Mouse (Mus musculus) midbrain, embryonic 14.5 days (tissue): ENCODE measurements around the gene Moap1. TPM values are rescaled to one million over a fixed set of nuclear protein-coding genes. Genes with fewer than 3 reads are reported as not detected.

ENCODE experiments used
- ATAC-seq: fragments of 200-750 bp; cut with Nextera tagmentation; 2 replicates; pipeline ENCODE4 v1.8.0; 2017; ENCODE audit warnings: moderate number of reproducible peaks, moderate library complexity; ENCODE audit not compliant: low FRiP score, low TSS enrichment
- DNase-seq: peaks from one replicate; pipeline ENCODE4 v3.0.0-alpha.2; 2015
- H3K27ac ChIP-seq: fragments of 300-500 bp; sonication (generic); replicated peaks from 2 replicates; pipeline ENCODE4 v1.5.1; 2014; ENCODE audit warnings: mild to moderate bottlenecking, low read depth, low read length, moderate library complexity
- H3K27me3 ChIP-seq: fragments of 300-500 bp; sonication (generic); 2 replicates; pipeline ENCODE4 v1.6.1; 2014; ENCODE audit warnings: low read length, control low read depth, mixed read lengths; ENCODE audit not compliant: control insufficient read depth, insufficient read depth
- H3K36me3 ChIP-seq: fragments of 300-500 bp; sonication (generic); 2 replicates; pipeline ENCODE4 v1.6.1; 2014; ENCODE audit warnings: low read length, control low read depth; ENCODE audit not compliant: control insufficient read depth, insufficient read depth
- H3K4me1 ChIP-seq: fragments of 300-500 bp; sonication (generic); 2 replicates; pipeline ENCODE4 v1.6.1; 2014; ENCODE audit warnings: mild to moderate bottlenecking, antibody characterized with exemption, low read length, control low read depth; ENCODE audit not compliant: control insufficient read depth, insufficient read depth
- H3K4me2 ChIP-seq: fragments of 300-500 bp; sonication (generic); 2 replicates; pipeline ENCODE4 v1.6.1; 2014; ENCODE audit warnings: mild to moderate bottlenecking, low read length, moderate library complexity
- H3K4me3 ChIP-seq: fragments of 300-500 bp; sonication (generic); replicated peaks from 2 replicates; pipeline ENCODE4 v1.5.1; 2014; ENCODE audit warnings: low read depth, low read length
- H3K9ac ChIP-seq: fragments of 300-500 bp; sonication (generic); replicated peaks from 2 replicates; pipeline ENCODE4 v1.6.1; 2014; ENCODE audit warnings: mild to moderate bottlenecking, low read length, moderate library complexity
- H3K9me3 ChIP-seq: fragments of 300-500 bp; sonication (generic); 2 replicates; pipeline ENCODE4 v1.6.1; 2016; ENCODE audit warnings: low read length, control low read depth, mixed read lengths; ENCODE audit not compliant: control insufficient read depth
- WGBS: fragments of 180-500 bp; shearing (Covaris S2); extraction: QIAGEN DNeasy Blood & Tissue Kit; methylation state at CpG from one replicate; pipeline ENCODE4 v1.1.7; 2014; 5-methylcytosine and 5-hydroxymethylcytosine counted together
- polyA plus RNA-seq: library from polyadenylated mRNA; unstranded; fragments of >200 nt; fragmentation: Nextera tagmentation; extraction: Ambion mirVana; gene quantifications from 2 replicates; pipeline ENCODE4 v1.2.1, GENCODE M21; 2014

Moap1 gene
- polyA plus RNA-seq, 1 experiment from 2014 or later = 60.0 TPM

- Histone ChIP-seq H3K27ac (no peak overlapping the region), H3K4me3 (peak overlapping the region; percentile 72), H3K4me2 (peak overlapping the region; percentile 65), H3K9me3 (no peaks in the 10 kb centered on the region), H3K36me3 (peaks cover 4% of the 10 kb centered on the region), H3K4me1 (peaks cover 19% of the 10 kb centered on the region), H3K9ac (no peak overlapping the region; the same call in 1 of the 2 replicates), H3K27me3 (no peaks in the 10 kb centered on the region)
- 87% methylated on average over 7 of the region's 7 CpGs for WGBS
- DNase-seq (peak; percentile 15), ATAC-seq (no peak)
Observed at GRCm38 (mm10) chr12:102756304-102756703, 12.8 kb upstream of the Moap1 start.

- Histone ChIP-seq H3K27ac (no peak overlapping the region), H3K9me3 (no peaks in the 10 kb centered on the region), H3K4me1 (peaks cover 9% of the 10 kb centered on the region), H3K27me3 (no peaks in the 10 kb centered on the region), H3K36me3 (peaks cover 18% of the 10 kb centered on the region), H3K9ac (no peak overlapping the region), H3K4me3 (no peak overlapping the region), H3K4me2 (no peak overlapping the region)
- ATAC-seq (no peak), DNase-seq (no peak)
- WGBS = 87% methylated on average over 3 of the region's 3 CpGs
Observed at GRCm38 (mm10) chr12:102748256-102748655, 4.8 kb upstream of the Moap1 start.

- H3K4me1 ChIP-seq = peaks cover 20% of the 10 kb centered on the region
- H3K9me3 ChIP-seq = no peaks in the 10 kb centered on the region
- H3K27me3 ChIP-seq = no peaks in the 10 kb centered on the region
- DNase-seq (no peak), ATAC-seq (no peak)
- H3K27ac ChIP-seq = no peak overlapping the region
- H3K36me3 ChIP-seq = peaks cover 21% of the 10 kb centered on the region
- no peak overlapping the region for H3K4me3 ChIP-seq
- H3K4me2 ChIP-seq = peak overlapping the region; percentile 86
- H3K9ac ChIP-seq = no peak overlapping the region
- WGBS = 65% methylated on average over 6 of the region's 6 CpGs
Observed at GRCm38 (mm10) chr12:102744839-102745238, 1.4 kb upstream of the Moap1 start.

- peak overlapping the region; percentile 93 for H3K9ac ChIP-seq
- under 1% methylated on average over 33 of the region's 33 CpGs for WGBS
- no peaks in the 10 kb centered on the region for H3K27me3 ChIP-seq
- peak overlapping the region; percentile 93 for H3K27ac ChIP-seq
- peak overlapping the region; percentile 84 for H3K4me3 ChIP-seq
- peak overlapping the region; percentile 86 for H3K4me2 ChIP-seq
- H3K36me3 ChIP-seq = peaks cover 17% of the 10 kb centered on the region
- ATAC-seq (peak; percentile 68), DNase-seq (no peak)
- peaks cover 20% of the 10 kb centered on the region for H3K4me1 ChIP-seq
- H3K9me3 ChIP-seq = no peaks in the 10 kb centered on the region
Observed at GRCm38 (mm10) chr12:102743036-102743588, 349 bp downstream of the Moap1 start.

GRCm38 (mm10) chr12:102742056-102742455 is 1.4 kb downstream of the Moap1 start:
- Histone ChIP-seq H3K9me3 (no peaks in the 10 kb centered on the region), H3K4me1 (peaks cover 20% of the 10 kb centered on the region), H3K27ac (no peak overlapping the region), H3K27me3 (no peaks in the 10 kb centered on the region), H3K9ac (0 out of 2 replicates have a peak overlapping the region, but pooled peaks have one; percentile 93), H3K36me3 (peaks cover 10% of the 10 kb centered on the region), H3K4me3 (no peak overlapping the region), H3K4me2 (peak overlapping the region; percentile 86)
- 90% methylated on average over 7 of the region's 7 CpGs for WGBS
- DNase-seq (no peak), ATAC-seq (no peak)

- ATAC-seq (no peak), DNase-seq (peak; percentile 62)
- H3K9ac ChIP-seq = no peak overlapping the region
- peaks cover 3% of the 10 kb centered on the region; the same call in 1 of the 2 replicates for H3K36me3 ChIP-seq
- H3K4me1 ChIP-seq = peaks cover 20% of the 10 kb centered on the region
- no peak overlapping the region for H3K4me3 ChIP-seq
- H3K27me3 ChIP-seq = no peaks in the 10 kb centered on the region
- no peaks in the 10 kb centered on the region for H3K9me3 ChIP-seq
- WGBS = 67% methylated on average over 3 of the region's 3 CpGs
- H3K4me2 ChIP-seq = no peak overlapping the region
- H3K27ac ChIP-seq = no peak overlapping the region
Observed at GRCm38 (mm10) chr12:102740285-102740684, 3.2 kb downstream of the Moap1 start.

- peaks cover 11% of the 10 kb centered on the region; the same call in 1 of the 2 replicates for H3K4me1 ChIP-seq
- H3K9ac ChIP-seq = no peak overlapping the region
- no peaks in the 10 kb centered on the region for H3K27me3 ChIP-seq
- peaks cover 3% of the 10 kb centered on the region; the same call in 1 of the 2 replicates for H3K36me3 ChIP-seq
- H3K27ac ChIP-seq = no peak overlapping the region
- WGBS = 85% methylated on average over 5 of the region's 5 CpGs
- H3K4me2 ChIP-seq = no peak overlapping the region
- DNase-seq (no peak), ATAC-seq (no peak)
- no peak overlapping the region for H3K4me3 ChIP-seq
- H3K9me3 ChIP-seq = no peaks in the 10 kb centered on the region
Observed at GRCm38 (mm10) chr12:102739096-102739495, 4.4 kb downstream of the Moap1 start.

- H3K36me3 ChIP-seq = no peaks in the 10 kb centered on the region
- H3K4me1 ChIP-seq = peaks cover 15% of the 10 kb centered on the region
- DNase-seq = peak; percentile 70
- ATAC-seq = no peak
- H3K4me3 ChIP-seq = no peak overlapping the region
- H3K27ac ChIP-seq = no peak overlapping the region
- no peaks in the 10 kb centered on the region for H3K9me3 ChIP-seq
- WGBS = 13% methylated on average over 4 of the region's 5 CpGs
- no peak overlapping the region for H3K4me2 ChIP-seq
- H3K27me3 ChIP-seq = no peaks in the 10 kb centered on the region
- no peak overlapping the region for H3K9ac ChIP-seq
Observed at GRCm38 (mm10) chr12:102733381-102733780, 10.1 kb downstream of the Moap1 start.
